Mouse (Mus musculus) liver, embryonic 15.5 days (tissue): ENCODE data around the gene B230104I21Rik. TPM values are rescaled to one million over a fixed set of nuclear protein-coding genes. Genes with fewer than 3 reads are reported as not detected.

ENCODE experiments used
- ATAC-seq: fragments of 200-750 bp; cut with Nextera tagmentation; 2 replicates; pipeline ENCODE4 v1.8.0; 2017; ENCODE audit warnings: moderate number of reproducible peaks, mild to moderate bottlenecking, moderate library complexity; ENCODE audit not compliant: insufficient read depth
- H3K27ac ChIP-seq: fragments of 300-500 bp; sonication (generic); replicated peaks from 2 replicates; pipeline ENCODE4 v1.5.1; 2015; ENCODE audit warnings: mild to moderate bottlenecking, inconsistent platforms
- H3K27me3 ChIP-seq: fragments of 300-500 bp; sonication (generic); 2 replicates; pipeline ENCODE4 v1.6.1; 2015; ENCODE audit warnings: mild to moderate bottlenecking, inconsistent platforms
- H3K36me3 ChIP-seq: fragments of 300-500 bp; sonication (generic); replicated peaks from 2 replicates; pipeline ENCODE4 v1.6.1; 2015; ENCODE audit warnings: moderate library complexity, mild to moderate bottlenecking, inconsistent platforms
- H3K4me1 ChIP-seq: fragments of 300-500 bp; sonication (generic); replicated peaks from 2 replicates; pipeline ENCODE4 v1.6.1; 2015; ENCODE audit warnings: inconsistent platforms
- H3K4me2 ChIP-seq: fragments of 300-500 bp; sonication (generic); 2 replicates; pipeline ENCODE4 v1.6.1; 2015; ENCODE audit warnings: moderate library complexity, mild to moderate bottlenecking, inconsistent platforms
- H3K4me3 ChIP-seq: fragments of 300-500 bp; sonication (generic); replicated peaks from 2 replicates; pipeline ENCODE4 v1.5.1; 2015; ENCODE audit warnings: mild to moderate bottlenecking, inconsistent platforms
- H3K9ac ChIP-seq: fragments of 300-500 bp; sonication (generic); 2 replicates; pipeline ENCODE4 v1.6.1; 2015; ENCODE audit warnings: moderate library complexity, mild to moderate bottlenecking, inconsistent platforms
- H3K9me3 ChIP-seq: fragments of 300-500 bp; sonication (generic); replicated peaks from 2 replicates; pipeline ENCODE4 v1.6.1; 2016; ENCODE audit warnings: inconsistent platforms
- WGBS: fragments of 180-500 bp; shearing (Covaris S2); methylation state at CpG from one replicate; pipeline ENCODE4 v1.1.7; 2015; ENCODE audit warnings: mixed read lengths; ENCODE audit not compliant: insufficient replicate concordance; 5-methylcytosine and 5-hydroxymethylcytosine counted together
- polyA plus RNA-seq: library from polyadenylated mRNA; unstranded; fragments of >200 nt; fragmentation: Nextera tagmentation; extraction: Ambion mirVana; gene quantifications from 2 replicates; pipeline ENCODE4 v1.2.1, GENCODE M21; 2015

Gene B230104I21Rik
- polyA plus RNA-seq, 1 experiment from 2014 or later, result not detected

GRCm38 (mm10) chr4:154375939-154376625 lies 40.2 kb downstream of the B230104I21Rik start:
- WGBS, result 36% methylated on average over 10 of the region's 10 CpGs
- H3K27ac ChIP-seq, result 0 out of 2 replicates have a peak overlapping the region, but pooled peaks have one; percentile 19
- H3K4me2 ChIP-seq, result no peak overlapping the region
- H3K36me3 ChIP-seq, result no peaks in the 10 kb centered on the region
- peaks cover 11% of the 10 kb centered on the region for H3K4me1 ChIP-seq
- H3K27me3 ChIP-seq, result no peaks in the 10 kb centered on the region
- ATAC-seq, result peak; percentile 42; the same call in 1 of the 2 replicates
- H3K4me3 ChIP-seq, result no peak overlapping the region
- no peak overlapping the region for H3K9ac ChIP-seq
- no peaks in the 10 kb centered on the region for H3K9me3 ChIP-seq

GRCm38 (mm10) chr4:154378876-154379275 lies 42.9 kb downstream of the B230104I21Rik start:
- no peak overlapping the region for H3K4me3 ChIP-seq
- WGBS, result 58% methylated on average over 2 of the region's 2 CpGs
- ATAC-seq, result no peak
- H3K36me3 ChIP-seq, result no peaks in the 10 kb centered on the region
- peaks cover 11% of the 10 kb centered on the region for H3K4me1 ChIP-seq
- H3K9me3 ChIP-seq, result no peaks in the 10 kb centered on the region
- H3K27me3 ChIP-seq, result no peaks in the 10 kb centered on the region
- H3K9ac ChIP-seq, result no peak overlapping the region
- H3K27ac ChIP-seq, result no peak overlapping the region
- H3K4me2 ChIP-seq, result no peak overlapping the region

GRCm38 (mm10) chr4:154385208-154385607 lies 49.3 kb downstream of the B230104I21Rik start:
- H3K9me3 ChIP-seq, result no peaks in the 10 kb centered on the region
- H3K27me3 ChIP-seq, result no peaks in the 10 kb centered on the region
- H3K4me2 ChIP-seq, result no peak overlapping the region
- no peak for ATAC-seq
- H3K9ac ChIP-seq, result no peak overlapping the region
- H3K27ac ChIP-seq, result no peak overlapping the region
- H3K4me1 ChIP-seq, result no peaks in the 10 kb centered on the region
- H3K4me3 ChIP-seq, result no peak overlapping the region
- 69% methylated on average over 8 of the region's 8 CpGs for WGBS
- no peaks in the 10 kb centered on the region for H3K36me3 ChIP-seq

GRCm38 (mm10) chr4:154385918-154386317 lies 50.0 kb downstream of the B230104I21Rik start:
- no peak overlapping the region for H3K9ac ChIP-seq
- WGBS, result 57% methylated on average over 2 of the region's 2 CpGs
- ATAC-seq, result no peak
- no peak overlapping the region for H3K4me3 ChIP-seq
- H3K36me3 ChIP-seq, result no peaks in the 10 kb centered on the region
- no peak overlapping the region for H3K4me2 ChIP-seq
- no peaks in the 10 kb centered on the region for H3K4me1 ChIP-seq
- no peak overlapping the region for H3K27ac ChIP-seq
- no peaks in the 10 kb centered on the region for H3K9me3 ChIP-seq
- H3K27me3 ChIP-seq, result no peaks in the 10 kb centered on the region

- ATAC-seq, result no peak
- H3K27me3 ChIP-seq, result no peaks in the 10 kb centered on the region
- no peaks in the 10 kb centered on the region for H3K36me3 ChIP-seq
- H3K9me3 ChIP-seq, result no peaks in the 10 kb centered on the region
- H3K9ac ChIP-seq, result no peak overlapping the region
- no peak overlapping the region for H3K27ac ChIP-seq
- no peak overlapping the region for H3K4me3 ChIP-seq
- WGBS, result 64% methylated on average over 8 of the region's 8 CpGs
- no peaks in the 10 kb centered on the region for H3K4me1 ChIP-seq
- no peak overlapping the region for H3K4me2 ChIP-seq
Measured at GRCm38 (mm10) chr4:154386810-154387209, 50.9 kb downstream of the B230104I21Rik start.

GRCm38 (mm10) chr4:154389641-154390040 lies 53.7 kb downstream of the B230104I21Rik start:
- 56% methylated on average over 2 of the region's 2 CpGs for WGBS
- no peaks in the 10 kb centered on the region for H3K9me3 ChIP-seq
- H3K36me3 ChIP-seq, result no peaks in the 10 kb centered on the region
- no peak overlapping the region for H3K9ac ChIP-seq
- no peak overlapping the region for H3K27ac ChIP-seq
- H3K27me3 ChIP-seq, result no peaks in the 10 kb centered on the region
- H3K4me2 ChIP-seq, result no peak overlapping the region
- H3K4me1 ChIP-seq, result peaks cover 5% of the 10 kb centered on the region; the same call in 1 of the 2 replicates
- no peak overlapping the region for H3K4me3 ChIP-seq
- ATAC-seq, result no peak

- no peak overlapping the region for H3K4me3 ChIP-seq
- no peaks in the 10 kb centered on the region for H3K27me3 ChIP-seq
- ATAC-seq, result no peak
- no peaks in the 10 kb centered on the region for H3K36me3 ChIP-seq
- H3K9me3 ChIP-seq, result no peaks in the 10 kb centered on the region
- 15% methylated on average over 20 of the region's 20 CpGs for WGBS
- H3K27ac ChIP-seq, result no peak overlapping the region
- H3K9ac ChIP-seq, result no peak overlapping the region
- no peak overlapping the region for H3K4me2 ChIP-seq
- peaks cover 5% of the 10 kb centered on the region; the same call in 1 of the 2 replicates for H3K4me1 ChIP-seq
Measured at GRCm38 (mm10) chr4:154390333-154391080, 54.6 kb downstream of the B230104I21Rik start.

GRCm38 (mm10) chr4:154392641-154393040 lies 56.7 kb downstream of the B230104I21Rik start:
- peaks cover 5% of the 10 kb centered on the region; the same call in 1 of the 2 replicates for H3K4me1 ChIP-seq
- no peak for ATAC-seq
- no peak overlapping the region for H3K27ac ChIP-seq
- H3K9me3 ChIP-seq, result no peaks in the 10 kb centered on the region
- H3K9ac ChIP-seq, result no peak overlapping the region
- H3K27me3 ChIP-seq, result no peaks in the 10 kb centered on the region
- H3K36me3 ChIP-seq, result no peaks in the 10 kb centered on the region
- H3K4me3 ChIP-seq, result no peak overlapping the region
- H3K4me2 ChIP-seq, result no peak overlapping the region
- 41% methylated on average over 1 of the region's 1 CpGs for WGBS

- Histone ChIP-seq H3K36me3 (no peaks in the 10 kb centered on the region), H3K9me3 (no peaks in the 10 kb centered on the region), H3K4me2 (no peak overlapping the region), H3K4me1 (peaks cover 5% of the 10 kb centered on the region; the same call in 1 of the 2 replicates), H3K9ac (no peak overlapping the region), H3K4me3 (no peak overlapping the region), H3K27me3 (no peaks in the 10 kb centered on the region), H3K27ac (no peak overlapping the region)
- 0 out of 2 replicates have a peak, but pooled peaks have one; percentile 14 for ATAC-seq
- WGBS, result 20% methylated on average over 18 of the region's 18 CpGs
Measured at GRCm38 (mm10) chr4:154393196-154394122, 57.5 kb downstream of the B230104I21Rik start.

GRCm38 (mm10) chr4:154394123-154394722 lies 58.3 kb downstream of the B230104I21Rik start:
- Histone ChIP-seq H3K4me1 (peaks cover 5% of the 10 kb centered on the region; the same call in 1 of the 2 replicates), H3K36me3 (no peaks in the 10 kb centered on the region)
- 46% methylated on average over 7 of the region's 7 CpGs for WGBS

More at GRCm38 (mm10) chr4:154394123-154394722, 58.3 kb downstream of the B230104I21Rik start:
- Histone ChIP-seq H3K4me3 (no peak overlapping the region), H3K27ac (no peak overlapping the region), H3K27me3 (no peaks in the 10 kb centered on the region), H3K9me3 (no peaks in the 10 kb centered on the region), H3K4me2 (no peak overlapping the region), H3K9ac (no peak overlapping the region)
- no peak for ATAC-seq
